Mouse (Mus musculus) megakaryocyte, embryonic 14.5 days (primary cell): ENCODE measurements around the gene Chrd. TPM values are rescaled to one million over a fixed set of nuclear protein-coding genes. Genes with fewer than 3 reads are reported as not detected.

Experiments used
- H3K27me3 ChIP-seq: replicated peaks from 2 replicates; pipeline ENCODE3; 2012; ENCODE audit warnings: inconsistent platforms
- H3K36me3 ChIP-seq: replicated peaks from 2 replicates; pipeline ENCODE3; 2012; ENCODE audit warnings: low read length, inconsistent platforms, mixed read lengths
- H3K4me1 ChIP-seq: 2 replicates; pipeline ENCODE4 v1.6.1; 2012; ENCODE audit warnings: inconsistent platforms
- H3K4me3 ChIP-seq: replicated peaks from 2 replicates; pipeline ENCODE3; 2012; ENCODE audit warnings: moderate library complexity, mild to moderate bottlenecking, inconsistent platforms
- H3K9me3 ChIP-seq: 2 replicates; pipeline ENCODE4 v1.6.1; 2012; ENCODE audit warnings: inconsistent platforms
- FLI1 ChIP-seq: IDR thresholded peaks from 2 replicates; pipeline ENCODE4 v1.6.1; 2012; ENCODE audit warnings: low read length, inconsistent platforms, mixed read lengths
- GATA1 ChIP-seq: IDR thresholded peaks from 3 replicates; pipeline ENCODE4 v1.6.1; 2012; ENCODE audit warnings: mixed read lengths, low read length, inconsistent platforms, borderline replicate concordance
- polyA plus RNA-seq: library from polyadenylated mRNA; stranded (reverse); fragments of >175 nt; gene quantifications from 2 replicates; pipeline ENCODE4 v1.2.3, GENCODE M21; 2012; ENCODE audit warnings: low replicate concordance; ENCODE audit not compliant: insufficient read depth

Gene Chrd
- polyA plus RNA-seq, 1 experiment = not detected

DNA sequence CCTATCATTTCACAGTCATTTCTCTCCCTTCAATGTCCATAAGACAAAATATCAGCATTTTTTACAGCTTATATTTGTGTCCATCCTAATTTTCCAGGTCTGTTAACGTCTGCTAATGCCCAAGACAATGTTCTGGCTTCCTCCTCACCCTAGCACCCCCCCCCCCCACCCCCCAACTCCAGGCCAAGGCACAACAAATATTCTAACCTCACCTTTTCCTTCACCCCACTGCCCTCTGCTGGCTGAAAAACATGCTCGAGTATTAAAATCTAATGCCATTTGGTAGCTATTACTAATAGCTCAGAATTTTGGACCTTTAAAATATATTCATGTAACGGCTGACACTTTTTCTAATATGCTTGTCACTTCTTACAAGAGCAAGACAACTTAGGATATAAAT lies 28.8 kb downstream of the Chrd start:
- Histone ChIP-seq H3K36me3 (no peaks in the 10 kb centered on the region), H3K27me3 (no peaks in the 10 kb centered on the region), H3K9me3 (no peaks in the 10 kb centered on the region), H3K4me3 (no peak overlapping the region), H3K4me1 (peaks cover 26% of the 10 kb centered on the region)
- TF ChIP-seq FLI1 (no peak), GATA1 (no peak)

DNA sequence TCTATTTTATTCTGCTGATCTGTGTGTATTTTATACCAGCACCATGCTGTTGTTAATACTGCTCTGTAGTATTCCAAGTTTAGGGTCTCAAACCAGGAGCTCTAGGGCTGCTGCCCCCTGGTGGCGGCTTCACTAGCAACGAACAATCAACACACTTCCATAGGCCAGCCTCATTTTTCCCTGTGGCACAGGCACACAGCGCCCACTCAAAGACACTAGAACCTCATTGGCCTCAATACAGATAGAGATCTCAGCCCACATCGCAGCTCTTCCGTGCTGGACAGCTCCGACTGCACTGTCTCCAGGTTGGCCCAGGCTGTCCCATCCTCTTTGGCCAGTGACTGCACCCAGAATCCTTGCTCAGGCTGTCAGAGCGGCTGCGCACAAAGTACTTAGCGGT lies 32.3 kb downstream of the Chrd start:
- peak overlapping the region; percentile 1 for H3K4me3 ChIP-seq
- no peak for TF ChIP-seq FLI1
- TF ChIP-seq GATA1 = no peak
- no peaks in the 10 kb centered on the region for H3K27me3 ChIP-seq
- H3K4me1 ChIP-seq = peaks cover 12% of the 10 kb centered on the region
- H3K9me3 ChIP-seq = no peaks in the 10 kb centered on the region
- no peaks in the 10 kb centered on the region for H3K36me3 ChIP-seq

GRCm38 (mm10) chr16:20775021-20775420 lies 42.1 kb downstream of the Chrd start:
- Histone ChIP-seq H3K27me3 (peaks cover 17% of the 10 kb centered on the region), H3K9me3 (peaks cover 24% of the 10 kb centered on the region), H3K4me3 (no peak overlapping the region), H3K4me1 (peaks cover 3% of the 10 kb centered on the region), H3K36me3 (peaks cover 2% of the 10 kb centered on the region)
- TF ChIP-seq GATA1 (no peak), FLI1 (no peak)

DNA sequence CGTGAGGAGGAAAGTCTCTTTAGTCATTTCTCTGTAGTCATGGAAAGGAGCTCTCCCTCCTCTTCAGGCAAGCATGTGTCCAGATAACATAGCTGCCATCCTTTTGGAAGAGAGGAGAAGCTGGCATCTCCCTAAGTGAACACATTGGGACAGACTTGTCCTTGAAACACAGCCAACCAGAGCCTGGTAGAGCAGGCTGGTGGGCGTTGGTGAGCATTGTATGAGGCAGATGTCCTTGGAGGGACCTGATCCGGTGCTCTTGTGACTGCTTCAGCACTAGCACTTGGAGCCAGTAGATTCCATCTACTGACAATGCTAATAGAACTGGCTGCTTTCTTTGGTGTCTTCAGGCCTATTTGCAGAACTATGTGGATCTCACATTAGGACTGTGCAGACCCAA lies 46.9 kb downstream of the Chrd start:
- Histone ChIP-seq H3K9me3 (0 out of 2 replicates have a peak, but pooled peaks cover 3% of the 10 kb centered on the region), H3K36me3 (no peaks in the 10 kb centered on the region), H3K27me3 (peaks cover 28% of the 10 kb centered on the region), H3K4me1 (peaks cover 3% of the 10 kb centered on the region), H3K4me3 (no peak overlapping the region)
- TF ChIP-seq GATA1 = no peak
- no peak for TF ChIP-seq FLI1

DNA sequence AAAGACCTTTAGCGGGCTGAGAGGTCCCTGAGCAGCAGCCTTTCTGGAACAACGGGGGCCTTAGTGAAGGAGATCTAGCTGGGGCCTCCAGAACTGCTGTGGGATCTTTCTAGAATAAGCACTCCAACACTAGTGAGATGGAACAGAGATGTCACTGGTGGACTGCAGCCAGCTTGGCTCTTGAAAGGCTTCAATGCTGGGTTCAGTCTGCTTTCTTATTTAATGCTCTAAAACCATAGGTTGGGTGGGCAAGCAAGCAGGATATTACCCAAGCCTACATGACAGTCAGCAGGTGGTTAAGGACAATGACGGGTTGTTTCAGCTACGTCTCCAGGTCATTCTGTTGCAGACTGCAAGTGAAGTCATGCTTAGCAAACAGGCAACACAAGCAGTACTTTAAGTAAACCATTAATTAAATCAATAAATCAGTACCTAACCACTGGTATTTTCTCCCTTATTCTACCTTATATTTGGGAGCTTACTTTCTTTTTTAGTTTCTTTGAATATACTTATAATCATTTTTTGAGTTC lies 48.2 kb downstream of the Chrd start:
- H3K4me3 ChIP-seq = no peak overlapping the region
- H3K9me3 ChIP-seq = 0 out of 2 replicates have a peak, but pooled peaks cover 3% of the 10 kb centered on the region
- H3K4me1 ChIP-seq = peaks cover 3% of the 10 kb centered on the region; the same call in 1 of the 2 replicates
- TF ChIP-seq GATA1 = no peak
- no peak for TF ChIP-seq FLI1
- no peaks in the 10 kb centered on the region for H3K36me3 ChIP-seq
- H3K27me3 ChIP-seq = peaks cover 28% of the 10 kb centered on the region

GRCm38 (mm10) chr16:20783891-20784290 lies 51.0 kb downstream of the Chrd start:
- peaks cover 3% of the 10 kb centered on the region; the same call in 1 of the 2 replicates for H3K4me1 ChIP-seq
- TF ChIP-seq FLI1 (no peak), GATA1 (no peak)

GRCm38 (mm10) chr16:20784754-20785153 lies 51.8 kb downstream of the Chrd start:
- Histone ChIP-seq H3K36me3 (no peaks in the 10 kb centered on the region), H3K9me3 (no peaks in the 10 kb centered on the region), H3K4me1 (peaks cover 2% of the 10 kb centered on the region; the same call in 1 of the 2 replicates), H3K4me3 (no peak overlapping the region), H3K27me3 (peaks cover 15% of the 10 kb centered on the region)
- TF ChIP-seq FLI1 = no peak
- TF ChIP-seq GATA1 = no peak

More at GRCm38 (mm10) chr16:20783891-20784290, 51.0 kb downstream of the Chrd start:
- Histone ChIP-seq H3K4me3 (no peak overlapping the region), H3K9me3 (no peaks in the 10 kb centered on the region), H3K27me3 (peaks cover 21% of the 10 kb centered on the region), H3K36me3 (no peaks in the 10 kb centered on the region)

DNA sequence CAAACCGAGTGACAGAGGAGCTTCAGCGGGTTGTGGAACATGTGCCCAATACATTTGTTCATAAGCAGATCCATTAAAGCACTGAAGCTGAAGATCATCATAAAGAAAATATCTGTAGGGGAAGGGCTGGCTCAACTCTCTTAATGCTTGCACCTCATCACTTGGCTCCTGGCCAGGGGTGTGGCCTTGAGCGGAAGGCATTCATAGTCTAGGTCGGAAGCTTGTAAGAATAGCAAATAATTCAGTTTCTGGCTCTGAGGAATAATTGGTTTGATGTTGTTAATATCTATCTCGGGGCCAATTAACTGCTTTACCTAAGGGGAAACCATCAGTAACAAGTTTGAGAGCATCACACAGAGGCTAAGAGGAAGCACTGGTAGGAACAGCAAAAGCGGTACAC lies 53.6 kb downstream of the Chrd start:
- TF ChIP-seq GATA1 (no peak), FLI1 (no peak)
- H3K4me1 ChIP-seq = no peaks in the 10 kb centered on the region
- peaks cover 8% of the 10 kb centered on the region for H3K27me3 ChIP-seq
- no peaks in the 10 kb centered on the region for H3K9me3 ChIP-seq
- no peaks in the 10 kb centered on the region for H3K36me3 ChIP-seq
- H3K4me3 ChIP-seq = no peak overlapping the region

DNA sequence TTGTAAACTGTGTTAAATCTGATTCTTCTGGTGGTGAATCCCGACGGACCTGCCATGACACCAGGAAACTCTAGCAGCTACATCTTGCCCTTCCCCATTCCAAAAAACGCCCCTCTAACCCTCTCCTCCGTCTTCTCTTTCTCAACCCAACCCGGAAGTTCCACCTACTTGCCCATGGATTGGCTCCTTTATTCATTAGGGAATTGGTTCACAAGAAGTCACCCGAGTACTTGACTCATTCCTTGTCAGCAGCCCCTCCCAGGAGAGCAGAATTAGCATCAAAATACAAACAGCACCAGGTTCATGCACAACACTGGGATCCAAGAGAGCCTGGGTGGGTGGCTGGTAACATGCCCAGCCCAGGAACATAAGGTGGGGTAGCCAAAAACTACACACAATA lies 58.9 kb downstream of the Chrd start:
- no peaks in the 10 kb centered on the region for H3K9me3 ChIP-seq
- H3K4me1 ChIP-seq = peaks cover 16% of the 10 kb centered on the region
- TF ChIP-seq FLI1 (no peak), GATA1 (no peak)
- peaks cover 7% of the 10 kb centered on the region for H3K27me3 ChIP-seq
- no peak overlapping the region for H3K4me3 ChIP-seq
- no peaks in the 10 kb centered on the region for H3K36me3 ChIP-seq

Other genes with a start within 250 kb of the Chrd start
- gene Eif2b5, start 234.3 kb upstream of the Chrd start, polyA plus RNA-seq = 5.9 and 9.1 TPM in 2 replicates
- 21.1 and 45.9 TPM in 2 replicates for gene Dvl3, start 216.1 kb upstream of the Chrd start, polyA plus RNA-seq
- gene Ap2m1, start 197.6 kb upstream of the Chrd start, polyA plus RNA-seq = 49.0 and 228 TPM in 2 replicates
- 24.1 TPM in 1 of 2 replicates, not detected in the other for gene Abcf3, start 184.6 kb upstream of the Chrd start, polyA plus RNA-seq
- not detected in 2 replicates for gene Vwa5b2, start 143.7 kb upstream of the Chrd start, polyA plus RNA-seq
- 5.4 and 20.7 TPM in 2 replicates for gene Eef1akmt4, start 121.5 kb upstream of the Chrd start, polyA plus RNA-seq
- not detected in 2 replicates for gene Gm49333, start 121.5 kb upstream of the Chrd start, polyA plus RNA-seq
- 15.2 and 24.9 TPM in 2 replicates for gene Alg3, start 121.4 kb upstream of the Chrd start, polyA plus RNA-seq
- 2.3 and 5.9 TPM in 2 replicates for gene Camk2n2, start 111.8 kb upstream of the Chrd start, polyA plus RNA-seq
- gene Ece2, start 103.3 kb upstream of the Chrd start, polyA plus RNA-seq = 0.48 TPM in 1 of 2 replicates, not detected in the other
- 33.0 and 128 TPM in 2 replicates for gene Psmd2, start 81.5 kb upstream of the Chrd start, polyA plus RNA-seq
- gene Eif4g1, start 64.8 kb upstream of the Chrd start, polyA plus RNA-seq = 247 and 739 TPM in 2 replicates
- gene Fam131a, start 39.9 kb upstream of the Chrd start, polyA plus RNA-seq = 7.9 and 8.6 TPM in 2 replicates
- 2.9 TPM in 1 of 2 replicates, not detected in the other for gene Polr2h, start 15.5 kb upstream of the Chrd start, polyA plus RNA-seq
- 2.1 TPM in 1 of 2 replicates, not detected in the other for gene Clcn2, start 15.4 kb upstream of the Chrd start, polyA plus RNA-seq
- not detected in 2 replicates for gene Thpo, start 1.4 kb downstream of the Chrd start, polyA plus RNA-seq